Mouse (Mus musculus): ENCODE measurements around the gene Paqr6.

Gene Paqr6

DNA sequence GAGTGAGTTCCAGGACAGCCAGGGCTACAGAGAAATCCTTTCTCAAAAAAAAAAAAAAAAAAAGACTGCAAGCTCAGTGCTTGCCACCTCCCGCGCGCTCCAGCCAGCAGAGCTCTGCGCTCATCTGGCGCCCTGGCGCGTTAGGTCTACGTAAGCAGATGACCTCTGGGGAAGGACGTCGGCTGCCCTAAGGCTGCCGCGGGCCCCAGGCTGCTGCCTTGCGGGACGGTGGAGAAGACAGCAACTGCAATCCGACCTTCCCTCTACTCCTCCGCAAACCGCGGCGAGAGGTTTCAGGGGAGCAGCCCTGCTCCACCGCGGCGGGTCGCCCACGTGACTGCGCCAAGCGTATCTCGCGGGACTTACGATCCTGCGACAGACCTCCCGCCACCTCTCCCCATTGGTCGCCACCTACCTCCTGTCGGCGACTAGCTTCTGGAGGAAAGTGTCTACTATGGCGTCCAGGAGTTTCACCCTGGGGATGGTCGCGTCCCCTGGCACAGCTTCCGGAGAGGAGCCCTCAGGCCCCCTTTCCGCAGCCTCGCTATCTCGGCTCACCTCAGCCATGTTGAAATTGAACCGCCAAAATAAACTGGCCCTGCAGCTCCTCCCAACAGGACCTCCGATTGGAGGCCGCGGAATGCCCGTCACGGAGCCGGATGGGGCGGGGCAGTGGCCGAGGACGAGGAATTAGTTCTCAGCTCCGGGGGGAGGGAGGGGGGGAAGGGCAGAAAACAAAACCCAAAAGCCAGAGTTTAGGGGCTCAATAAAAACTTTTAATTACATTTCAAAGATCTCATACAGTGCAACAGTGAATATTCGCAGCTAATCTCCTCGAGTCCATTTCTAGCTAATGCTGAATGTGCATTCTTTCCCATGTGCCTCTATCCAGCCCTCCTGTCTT lies 45.6 kb downstream of the Paqr6 start, which contains the start of gene Pmf1:
Gene Pmf1 (minus strand): TSS at position 591 of the 904 bp plus-strand sequence.
- in situ Hi-C loops (cut with MboI, MseI) = loop anchor here (5.0 kb wide), 2 partner anchors 57 to 112 kb away; no protein-coding TSS in a partner anchor

DNA sequence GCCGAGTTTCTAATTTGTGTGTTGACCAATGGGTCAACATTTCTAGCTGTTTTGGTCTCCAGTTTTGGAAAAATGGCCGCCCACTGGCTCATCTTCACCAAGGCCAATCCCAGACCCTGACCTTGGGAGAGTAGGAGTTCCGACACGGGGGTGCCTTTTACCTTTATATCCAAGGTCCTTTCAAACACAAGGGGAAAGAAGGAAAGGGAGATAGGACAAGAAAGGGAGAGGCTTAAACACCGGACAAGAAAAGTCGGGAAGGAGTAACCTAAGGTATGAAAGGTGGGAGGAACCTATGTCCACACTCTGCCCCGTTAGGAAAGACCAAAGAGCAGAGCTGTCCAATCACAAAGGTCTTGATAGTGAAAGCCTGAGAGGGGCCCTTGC lies 46.3 kb downstream of the Paqr6 start:
- in situ Hi-C loops (cut with MboI, MseI) = no loop called here

DNA sequence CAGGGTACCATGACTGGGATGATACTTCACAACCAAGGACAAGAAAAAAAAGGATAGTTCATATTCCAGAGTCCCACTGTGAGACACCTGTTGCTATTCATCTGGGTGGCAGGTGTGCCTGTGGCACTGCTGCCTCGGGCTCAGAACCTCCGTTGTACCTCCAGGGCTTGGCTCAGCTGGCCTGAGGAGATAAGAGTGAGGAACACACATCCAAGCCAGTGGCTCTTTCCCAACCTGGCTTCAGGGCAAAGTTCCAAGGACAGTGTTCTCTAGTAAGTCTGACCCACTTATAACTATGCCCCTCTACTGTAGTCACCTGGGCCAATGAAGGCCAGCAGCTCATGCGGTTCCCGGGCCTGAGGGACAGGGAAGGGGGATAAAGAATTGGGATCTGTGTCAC lies 47.3 kb downstream of the Paqr6 start:
- in situ Hi-C loops (cut with MboI, MseI) = no loop called here

DNA sequence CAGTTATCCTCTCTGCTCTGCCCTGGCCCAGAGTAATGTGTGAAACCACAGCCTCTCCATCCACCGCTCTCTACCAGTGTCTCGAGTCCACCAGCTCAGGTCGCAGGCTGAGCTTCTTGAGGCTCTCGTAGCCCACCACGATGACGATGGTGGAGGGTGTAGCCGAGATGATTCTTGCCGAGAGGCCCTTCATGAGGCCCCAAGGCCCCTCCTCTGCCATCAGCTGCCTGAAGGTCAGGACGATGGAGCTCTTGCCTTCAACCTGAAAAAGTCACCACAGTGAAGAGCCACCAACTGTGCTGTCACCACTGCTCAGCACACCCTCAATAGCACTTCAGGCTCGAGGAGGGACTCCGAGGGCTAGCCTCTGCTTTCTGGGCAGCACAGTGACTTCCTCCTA lies 48.3 kb downstream of the Paqr6 start:
- in situ Hi-C loops (cut with MboI, MseI) = no loop called here

DNA sequence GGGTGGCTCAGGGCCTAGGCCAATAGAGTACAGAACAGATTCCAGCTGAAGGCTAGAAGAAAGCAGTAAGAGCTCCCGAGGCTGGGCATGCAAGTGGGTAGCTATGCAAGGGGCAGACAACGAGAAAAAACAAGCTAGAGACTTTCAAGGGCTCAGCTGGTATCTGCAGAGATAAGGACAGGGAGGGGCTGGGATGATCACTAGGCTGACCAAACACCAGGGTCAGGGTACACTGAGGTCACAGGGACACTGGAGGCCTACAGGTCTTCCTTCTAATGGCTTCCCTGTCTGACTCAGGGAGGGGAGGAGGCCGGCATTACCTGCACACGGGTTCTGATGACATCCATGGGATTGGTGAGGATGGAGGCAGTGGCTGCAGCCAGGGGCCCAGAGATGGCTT lies 51.3 kb downstream of the Paqr6 start:
- in situ Hi-C loops (cut with MboI, MseI) = no loop called here

DNA sequence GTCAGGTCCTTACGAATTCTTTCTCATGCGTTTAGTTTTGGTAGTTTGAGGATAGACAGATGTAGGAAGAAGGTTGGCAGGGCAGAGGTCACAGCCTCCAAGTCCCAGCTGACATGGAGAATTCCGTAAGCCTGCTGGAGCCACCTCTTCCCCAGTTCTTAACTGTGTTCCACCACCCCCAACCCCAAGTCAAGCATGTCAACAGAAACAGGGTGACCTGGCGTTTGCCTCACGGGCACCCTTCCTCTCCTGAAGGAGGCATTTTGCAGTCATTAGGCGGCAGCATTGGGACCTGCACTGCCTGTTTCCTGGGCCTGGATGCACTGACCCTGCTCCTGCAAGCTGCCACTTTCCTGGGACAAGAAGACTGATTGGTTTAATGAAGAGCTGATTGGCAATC lies 53.6 kb downstream of the Paqr6 start:
- in situ Hi-C loops (cut with MboI, MseI) = no loop called here
